In the genomic region with DNA sequence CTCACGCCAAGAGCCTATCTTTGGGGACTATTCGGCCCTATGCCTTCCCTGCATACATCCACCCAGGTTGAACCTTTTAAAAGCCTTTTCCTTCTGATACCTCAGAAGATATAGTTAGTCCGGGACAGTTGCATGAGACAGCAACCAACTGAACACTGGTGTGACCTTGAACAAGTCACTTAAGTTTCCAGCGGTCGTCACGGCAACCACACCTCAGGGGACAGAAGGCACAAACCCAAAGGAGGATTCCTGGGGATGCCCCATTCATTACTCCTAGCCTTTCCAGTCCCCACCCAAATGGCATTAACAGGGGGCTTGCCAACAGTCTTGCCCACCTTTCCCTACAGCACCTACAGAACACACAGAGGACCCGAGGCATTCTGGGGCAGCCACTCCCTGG, we compare ENCODE assay signal across 10 mouse cellular contexts. TPM values are rescaled to one million over a fixed set of nuclear protein-coding genes. Genes with fewer than 3 reads are reported as not detected.
DNase-seq lines count a peak whose midpoint lies in the region; ATAC-seq lines count a peak whose summit lies in the region.
"Had no signal": no experiment of that assay in that cellular context is flagged by ENCODE, and none has a peak within 500 bp of the region (broad histone marks: within the 10 kb centered on the region; RNA-seq: fewer than 3 reads in every experiment).

No protein-coding gene starts in this region.

- 85% methylated on average over 7 of the region's 7 CpGs for WGBS in heart, embryonic 10.5 days
- WGBS in forebrain, embryonic 11.5 days = 95% methylated on average over 7 of the region's 7 CpGs
- 91% methylated on average over 7 of the region's 7 CpGs for WGBS in hindbrain, embryonic 16.5 days
- 91% methylated on average over 7 of the region's 7 CpGs for whole genome bisulfite sequencing in neural tube, embryonic 12.5 days

- H3K36me3 ChIP-seq in heart, embryonic 10.5 days = no peaks in the 10 kb centered on the region
- no peaks in the 10 kb centered on the region; the same call in 1 of the 2 replicates for H3K36me3 ChIP-seq in forebrain, embryonic 11.5 days (ENCODE audit: control insufficient read depth, insufficient read depth, low read length)
- no peaks in the 10 kb centered on the region for H3K36me3 ChIP-seq in hindbrain, embryonic 16.5 days (ENCODE audit: control insufficient read depth, insufficient read depth, low read length)
- no peaks in the 10 kb centered on the region for H3K36me3 ChIP-seq in neural tube, embryonic 12.5 days

- peaks cover 85% of the 10 kb centered on the region for H3K27me3 ChIP-seq in heart, embryonic 10.5 days (ENCODE audit: insufficient read depth, poor library complexity, severe bottlenecking)
- peaks cover 53% of the 10 kb centered on the region for H3K27me3 ChIP-seq in forebrain, embryonic 11.5 days (ENCODE audit: control insufficient read depth, insufficient read depth, low read length)
- no peaks in the 10 kb centered on the region for H3K27me3 ChIP-seq in hindbrain, embryonic 16.5 days (replicated peaks; ENCODE audit: control insufficient read depth, insufficient read depth, low read length)
- peaks cover 30% of the 10 kb centered on the region for H3K27me3 ChIP-seq in neural tube, embryonic 12.5 days (replicated peaks)

- no peak for ATAC-seq in forebrain, embryonic 11.5 days (replicated peaks; ENCODE audit: low FRiP score)
- no peak for ATAC-seq in hindbrain, embryonic 16.5 days
- no peak for ATAC-seq in neural tube, embryonic 12.5 days (ENCODE audit: low FRiP score, low read depth)
- ATAC-seq: inflammation-experienced regulatory T-cells, adult 6 months had no signal

- H3K4me3 ChIP-seq in heart, embryonic 10.5 days = peak overlapping the region; percentile 73; the same call in 1 of the 2 replicates
- peak overlapping the region; percentile 43 for H3K4me3 ChIP-seq in forebrain, embryonic 11.5 days (ENCODE audit: low read depth, low read length)
- H3K4me3 ChIP-seq in hindbrain, embryonic 16.5 days (ENCODE audit: low read length) = peak overlapping the region; percentile 61
- H3K4me3 ChIP-seq in neural tube, embryonic 12.5 days = no peak overlapping the region; the same call in 1 of the 2 replicates

- no peak overlapping the region for H3K27ac ChIP-seq in heart, embryonic 10.5 days
- H3K27ac ChIP-seq in forebrain, embryonic 11.5 days (ENCODE audit: low read depth, low read length) = no peak overlapping the region
- H3K27ac ChIP-seq in hindbrain, embryonic 16.5 days (ENCODE audit: low read depth, low read length) = 0 out of 2 replicates have a peak overlapping the region, but pooled peaks have one; percentile 80
- no peak overlapping the region for H3K27ac ChIP-seq in neural tube, embryonic 12.5 days

- H3K4me1 ChIP-seq in heart, embryonic 10.5 days = peaks cover 9% of the 10 kb centered on the region
- H3K4me1 ChIP-seq in forebrain, embryonic 11.5 days (replicated peaks; ENCODE audit: control insufficient read depth, insufficient read depth, low read length) = peaks cover 23% of the 10 kb centered on the region
- peaks cover 16% of the 10 kb centered on the region for H3K4me1 ChIP-seq in hindbrain, embryonic 16.5 days (ENCODE audit: control insufficient read depth, insufficient read depth, low read depth, low read length)
- peaks cover 33% of the 10 kb centered on the region for H3K4me1 ChIP-seq in neural tube, embryonic 12.5 days

- no peak overlapping the region for H3K9ac ChIP-seq in forebrain, embryonic 11.5 days (ENCODE audit: low read length)
- H3K9ac ChIP-seq in hindbrain, embryonic 16.5 days (ENCODE audit: low read depth, low read length) = no peak overlapping the region
- no peak overlapping the region for H3K9ac ChIP-seq in neural tube, embryonic 12.5 days

- peak overlapping the region; percentile 80; the same call in 1 of the 2 replicates for H3K4me2 ChIP-seq in forebrain, embryonic 11.5 days (ENCODE audit: low read depth, low read length, severe bottlenecking)
- peak overlapping the region; percentile 97 for H3K4me2 ChIP-seq in hindbrain, embryonic 16.5 days (ENCODE audit: low read length)
- peak overlapping the region; percentile 97 for H3K4me2 ChIP-seq in neural tube, embryonic 12.5 days (replicated peaks)

- no peaks in the 10 kb centered on the region for H3K9me3 ChIP-seq in heart, embryonic 10.5 days
- no peaks in the 10 kb centered on the region for H3K9me3 ChIP-seq in forebrain, embryonic 11.5 days (ENCODE audit: control insufficient read depth, low read length)
- H3K9me3 ChIP-seq in hindbrain, embryonic 16.5 days (ENCODE audit: control insufficient read depth, low read length) = no peaks in the 10 kb centered on the region
- no peaks in the 10 kb centered on the region for H3K9me3 ChIP-seq in neural tube, embryonic 12.5 days

- no peak for DNase-seq in heart, embryonic 10.5 days (ENCODE audit: low spot score)
- DNase-seq in heart, adult 8-10 months (ENCODE audit: low spot score) = no peak
- DNase-seq in forebrain, embryonic 11.5 days (ENCODE audit: low spot score) = no peak
- DNase-seq in ovary, adult 18-20 months (ENCODE audit: low spot score) = no peak
- DNase-seq in c-Kit-positive CD71-positive TER-119-positive erythroid progenitor cells, embryonic 14.5 days (ENCODE audit: low spot score) = no peak
- DNase-seq in left cerebral cortex, adult 18-20 months (ENCODE audit: low spot score in 2 of 2) = no peak

RNA-seq across cellular contexts. Expression of a gene that starts 6.3 kb away (rescaled TPM):
- polyA plus RNA-seq in heart, embryonic 10.5 days (2016; fragmentation: Nextera tagmentation; extraction: Ambion mirVana) = 1.3 and 7.3 TPM in 2 replicates
- total RNA-seq in heart, adult 8-10 months (2022) = 1 to 10 TPM; 2.1 to 3.7 (median 3.2) TPM
- 114 and 145 TPM in 2 replicates for polyA plus RNA-seq in forebrain, embryonic 11.5 days (2014; fragmentation: Nextera tagmentation; extraction: Ambion mirVana)
- 35.6 and 48.0 TPM in 2 replicates for polyA plus RNA-seq in hindbrain, embryonic 16.5 days (2015; fragmentation: Nextera tagmentation; extraction: Ambion mirVana)
- polyA plus RNA-seq in neural tube, embryonic 12.5 days (2016; fragmentation: Nextera tagmentation; extraction: Ambion mirVana) = 24.3 and 27.0 TPM in 2 replicates
- 10 to 100 TPM; 11.5 to 14.4 TPM for total RNA-seq in left cerebral cortex, adult 18-20 months (2021)
- total RNA-seq: MEL had no signal
- polyA plus RNA-seq: inflammation-experienced regulatory T-cells, adult 6 months had no signal
